Mouse (Mus musculus): ENCODE measurements around the gene Gm3238.
"Not testable (repeated sequence)": the region's sequence is repeated elsewhere in the genome, so short reads cannot be mapped to it uniquely, and the experiment has no call there.

Gm3238 gene

GRCm38 (mm10) chr10:77753448-77753847, 17.7 kb downstream of the Gm3238 start:
- in situ Hi-C loops (cut with MboI; ENCODE audit: low pct_unique_long_range_greater_than_20kb in 1 of 2, low sequenced_read_pairs in 2 of 2, unreplicated experiment in 1 of 2): no loop called here

GRCm38 (mm10) chr10:77752312-77752711, 18.8 kb downstream of the Gm3238 start:
- in situ Hi-C loops (cut with MboI; ENCODE audit: low pct_unique_long_range_greater_than_20kb in 1 of 2, low sequenced_read_pairs in 2 of 2, unreplicated experiment in 1 of 2): not testable (repeated sequence)

- in situ Hi-C loops (cut with MboI; ENCODE audit: low pct_unique_long_range_greater_than_20kb in 1 of 2, low sequenced_read_pairs in 2 of 2, unreplicated experiment in 1 of 2): not testable (repeated sequence)
Observed at GRCm38 (mm10) chr10:77751254-77751653, 19.9 kb downstream of the Gm3238 start, which contains the start of gene Gm9736. Gm9736 (minus strand) TSS chr10:77751354.

- in situ Hi-C loops (cut with MboI; ENCODE audit: low pct_unique_long_range_greater_than_20kb in 1 of 2, low sequenced_read_pairs in 2 of 2, unreplicated experiment in 1 of 2): not testable (repeated sequence)
Observed at GRCm38 (mm10) chr10:77750686-77751085, 20.4 kb downstream of the Gm3238 start.

GRCm38 (mm10) chr10:77741924-77742688, 29.0 kb downstream of the Gm3238 start, which contains the start of gene Gm18596:
Gm18596 (minus strand) TSS chr10:77742638.
- in situ Hi-C loops (cut with MboI; ENCODE audit: low pct_unique_long_range_greater_than_20kb in 1 of 2, low sequenced_read_pairs in 2 of 2, unreplicated experiment in 1 of 2): loop anchor here in 1 of 2 experiments (25.0 kb wide), 1 partner anchor 655 kb away; no protein-coding TSS in a partner anchor

- in situ Hi-C loops (cut with MboI; ENCODE audit: low pct_unique_long_range_greater_than_20kb in 1 of 2, low sequenced_read_pairs in 2 of 2, unreplicated experiment in 1 of 2): loop anchor here in 1 of 2 experiments (25.0 kb wide), 1 partner anchor 652 kb away; no protein-coding TSS in a partner anchor
Observed at GRCm38 (mm10) chr10:77738929-77739328, 32.2 kb downstream of the Gm3238 start.

GRCm38 (mm10) chr10:77735928-77736327, 35.2 kb downstream of the Gm3238 start:
- in situ Hi-C loops (cut with MboI; ENCODE audit: low pct_unique_long_range_greater_than_20kb in 1 of 2, low sequenced_read_pairs in 2 of 2, unreplicated experiment in 1 of 2): loop anchor here in 1 of 2 experiments (25.0 kb wide), 1 partner anchor 649 kb away; no protein-coding TSS in a partner anchor

- in situ Hi-C loops (cut with MboI; ENCODE audit: low pct_unique_long_range_greater_than_20kb in 1 of 2, low sequenced_read_pairs in 2 of 2, unreplicated experiment in 1 of 2): loop anchor here in 1 of 2 experiments (25.0 kb wide), 1 partner anchor 642 kb away; no protein-coding TSS in a partner anchor
Observed at GRCm38 (mm10) chr10:77729241-77729640, 41.9 kb downstream of the Gm3238 start.

GRCm38 (mm10) chr10:77728280-77728679, 42.8 kb downstream of the Gm3238 start:
- in situ Hi-C loops (cut with MboI; ENCODE audit: low pct_unique_long_range_greater_than_20kb in 1 of 2, low sequenced_read_pairs in 2 of 2, unreplicated experiment in 1 of 2): loop anchor here in 1 of 2 experiments (25.0 kb wide), 1 partner anchor 641 kb away; no protein-coding TSS in a partner anchor

- in situ Hi-C loops (cut with MboI; ENCODE audit: low pct_unique_long_range_greater_than_20kb in 1 of 2, low sequenced_read_pairs in 2 of 2, unreplicated experiment in 1 of 2): loop anchor here in 1 of 2 experiments (25.0 kb wide), 1 partner anchor 639 kb away; no protein-coding TSS in a partner anchor
Observed at GRCm38 (mm10) chr10:77726186-77726585, 44.9 kb downstream of the Gm3238 start, which contains the start of gene Gm10100. Gm10100 (plus strand) TSS chr10:77726486.

- in situ Hi-C loops (cut with MboI; ENCODE audit: low pct_unique_long_range_greater_than_20kb in 1 of 2, low sequenced_read_pairs in 2 of 2, unreplicated experiment in 1 of 2): loop anchor here in 1 of 2 experiments (25.0 kb wide), 1 partner anchor 638 kb away; no protein-coding TSS in a partner anchor
Observed at GRCm38 (mm10) chr10:77724855-77725254, 46.3 kb downstream of the Gm3238 start.
